Mouse (Mus musculus): Measurements from ENCODE around the gene Oat. TPM values are rescaled to one million over a fixed set of nuclear protein-coding genes. Genes with fewer than 3 reads are reported as not detected.

Oat gene
- polyA plus RNA-seq, 1 experiment from 2014 or later: 406 TPM

DNA sequence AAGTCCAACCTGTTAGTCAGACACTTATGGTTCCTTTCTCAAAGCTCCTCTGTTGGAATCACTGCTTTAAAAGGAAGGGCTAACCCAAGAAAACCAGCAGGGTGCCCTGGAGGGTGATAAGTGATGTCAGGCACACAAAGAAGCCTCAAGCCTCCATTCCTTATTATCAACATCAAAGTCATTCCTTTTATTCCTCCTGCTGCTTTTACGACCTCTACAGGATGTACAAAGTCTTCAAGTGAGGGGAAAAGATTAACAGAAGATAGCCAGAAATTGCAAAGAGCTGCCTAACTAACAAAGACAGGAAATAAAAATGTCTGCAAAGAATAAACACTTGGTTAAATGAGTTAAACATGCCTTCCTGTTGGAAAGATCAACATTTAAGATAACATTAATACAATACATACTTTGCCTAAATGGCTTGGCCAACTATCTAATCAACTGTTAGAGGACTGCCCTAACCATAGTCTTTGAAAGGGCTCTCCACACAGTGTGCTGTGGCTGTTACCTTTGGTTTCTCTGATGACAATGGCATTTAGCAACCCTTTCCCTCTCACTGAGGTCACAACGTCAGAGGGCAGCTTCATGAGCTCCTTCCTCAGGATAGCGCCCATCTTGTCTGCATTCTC, 16.9 kb downstream of the Oat start:
- Histone ChIP-seq H3K4me1 (no peaks in the 10 kb centered on the region), H3K9ac (no peak overlapping the region), H3K4me3 (replicated peaks) (no peak overlapping the region), H3K36me3 (peaks cover 43% of the 10 kb centered on the region), H3K9me3 (no peaks in the 10 kb centered on the region), H3K27me3 (replicated peaks) (no peaks in the 10 kb centered on the region), H3K4me2 (no peak overlapping the region), H3K27ac (no peak overlapping the region)
- WGBS: 40% methylated on average over 3 of the region's 3 CpGs
- ATAC-seq (ENCODE audit: insufficient read depth, low FRiP score, low read depth): no peak

DNA sequence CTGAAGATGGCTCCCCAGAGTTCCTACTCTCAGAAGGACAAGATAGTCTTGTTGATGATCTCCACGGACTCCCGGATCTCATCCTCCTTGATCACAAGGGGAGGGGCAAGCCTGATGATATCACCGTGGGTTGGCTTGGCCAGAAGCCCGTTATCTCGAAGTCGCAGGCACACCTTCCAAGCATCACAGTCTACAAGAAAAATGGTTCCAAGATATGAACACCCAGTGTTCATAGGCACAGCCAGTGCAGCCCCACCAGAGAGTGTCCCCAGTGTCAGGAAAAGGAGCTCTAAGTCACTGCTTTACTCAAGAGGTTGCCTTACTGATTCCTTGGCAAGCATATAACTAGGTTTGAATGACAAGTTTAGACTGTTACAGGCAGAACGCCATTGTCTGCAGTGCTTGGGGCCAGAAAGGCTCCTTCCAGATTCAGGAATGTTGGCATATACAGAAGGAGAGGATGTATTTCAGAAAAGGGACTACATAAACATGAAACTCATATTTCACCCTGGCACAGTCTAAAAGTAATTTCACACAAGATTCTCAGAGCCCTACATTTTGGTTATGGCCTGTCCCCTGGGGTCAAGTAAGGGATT, 18.0 kb downstream of the Oat start:
- WGBS: 77% methylated on average over 7 of the region's 7 CpGs
- H3K36me3 ChIP-seq: peaks cover 35% of the 10 kb centered on the region

DNA sequence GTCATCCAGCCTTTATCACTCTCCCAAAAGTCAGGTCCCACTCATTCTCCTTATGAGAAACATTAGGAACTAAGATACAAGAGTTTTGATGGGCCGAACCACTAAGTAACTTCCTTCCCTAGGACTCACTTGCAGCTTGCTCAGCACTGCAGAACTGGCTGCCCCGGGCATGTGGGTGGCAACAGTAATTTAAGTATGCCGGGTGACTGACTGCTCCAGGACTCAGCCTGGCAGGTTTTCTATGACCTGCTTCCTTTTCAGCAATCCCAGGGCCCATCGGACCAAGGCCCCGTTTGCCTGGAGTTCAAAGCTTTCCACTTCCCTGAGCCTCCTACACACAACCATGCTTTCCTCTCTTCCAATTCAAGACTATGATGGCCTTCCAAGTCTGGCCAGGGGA, 19.6 kb downstream of the Oat start:
- no peaks in the 10 kb centered on the region for H3K4me1 ChIP-seq
- peaks cover 24% of the 10 kb centered on the region for H3K36me3 ChIP-seq
- WGBS: 83% methylated on average over 5 of the region's 5 CpGs
- no peak overlapping the region for H3K4me2 ChIP-seq
- no peak overlapping the region for H3K27ac ChIP-seq
- H3K9me3 ChIP-seq: no peaks in the 10 kb centered on the region
- no peak for ATAC-seq (ENCODE audit: insufficient read depth, low FRiP score, low read depth)
- H3K27me3 ChIP-seq (replicated peaks): no peaks in the 10 kb centered on the region
- no peak overlapping the region for H3K4me3 ChIP-seq (replicated peaks)
- no peak overlapping the region for H3K9ac ChIP-seq

More for the DNA sequence above, 18.0 kb downstream of the Oat start:
- H3K9ac ChIP-seq: no peak overlapping the region
- no peak overlapping the region for H3K4me2 ChIP-seq
- no peaks in the 10 kb centered on the region for H3K4me1 ChIP-seq
- H3K27ac ChIP-seq: no peak overlapping the region
- ATAC-seq (ENCODE audit: insufficient read depth, low FRiP score, low read depth): no peak
- H3K9me3 ChIP-seq: no peaks in the 10 kb centered on the region
- H3K4me3 ChIP-seq (replicated peaks): no peak overlapping the region
- no peaks in the 10 kb centered on the region for H3K27me3 ChIP-seq (replicated peaks)

DNA sequence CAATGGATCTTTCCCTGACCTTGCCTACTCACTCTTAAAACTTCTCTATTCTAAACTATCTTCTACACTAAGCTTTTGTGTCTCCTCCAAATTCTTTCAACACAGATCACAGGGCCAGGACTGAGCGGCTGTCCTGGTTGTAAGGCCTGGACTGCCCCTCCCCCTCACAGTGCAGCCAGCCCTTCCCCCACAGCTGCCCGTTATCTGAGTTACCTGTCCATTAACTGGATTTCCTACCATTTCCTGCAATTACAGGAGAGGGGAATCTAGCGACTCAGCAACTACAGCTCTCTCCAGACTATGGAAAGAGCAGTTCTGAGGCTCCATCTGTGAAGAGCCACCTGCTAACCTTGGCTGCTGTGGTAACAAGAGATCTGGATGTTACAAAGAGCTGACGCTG, 20.3 kb downstream of the Oat start:
- Histone ChIP-seq H3K4me3 (replicated peaks) (no peak overlapping the region), H3K9me3 (no peaks in the 10 kb centered on the region), H3K4me1 (no peaks in the 10 kb centered on the region; the same call in 1 of the 2 replicates), H3K4me2 (no peak overlapping the region), H3K9ac (no peak overlapping the region), H3K27me3 (replicated peaks) (no peaks in the 10 kb centered on the region), H3K27ac (no peak overlapping the region), H3K36me3 (peaks cover 21% of the 10 kb centered on the region)
- 32% methylated on average over 4 of the region's 4 CpGs for WGBS
- ATAC-seq (ENCODE audit: insufficient read depth, low FRiP score, low read depth): no peak

DNA sequence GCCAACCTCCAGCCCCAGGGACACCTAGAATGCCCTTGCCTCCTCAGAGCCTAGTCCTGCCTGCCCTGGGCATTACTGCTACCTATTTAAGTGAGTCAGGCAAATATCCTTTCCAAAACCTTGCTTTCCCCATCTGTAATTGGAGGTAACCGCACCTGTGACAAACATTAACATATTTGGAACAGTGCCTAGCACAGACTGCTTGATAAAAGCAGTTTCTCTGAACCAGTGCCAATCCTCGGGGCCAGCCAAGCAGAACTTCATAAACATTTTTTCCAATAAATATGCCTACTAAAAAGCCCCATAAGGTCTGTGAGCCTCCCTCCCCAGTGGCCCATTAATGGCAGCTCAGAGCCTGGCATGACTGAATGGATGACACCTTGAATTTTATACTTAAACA, 22.1 kb downstream of the Oat start:
- 57% methylated on average over 2 of the region's 2 CpGs for WGBS
- no peaks in the 10 kb centered on the region; the same call in 1 of the 2 replicates for H3K4me1 ChIP-seq
- no peaks in the 10 kb centered on the region for H3K27me3 ChIP-seq (replicated peaks)
- H3K4me3 ChIP-seq (replicated peaks): no peak overlapping the region
- no peak overlapping the region for H3K9ac ChIP-seq
- no peak overlapping the region for H3K27ac ChIP-seq
- H3K9me3 ChIP-seq: no peaks in the 10 kb centered on the region
- peaks cover 14% of the 10 kb centered on the region for H3K36me3 ChIP-seq
- no peak for ATAC-seq (ENCODE audit: insufficient read depth, low FRiP score, low read depth)
- H3K4me2 ChIP-seq: no peak overlapping the region

DNA sequence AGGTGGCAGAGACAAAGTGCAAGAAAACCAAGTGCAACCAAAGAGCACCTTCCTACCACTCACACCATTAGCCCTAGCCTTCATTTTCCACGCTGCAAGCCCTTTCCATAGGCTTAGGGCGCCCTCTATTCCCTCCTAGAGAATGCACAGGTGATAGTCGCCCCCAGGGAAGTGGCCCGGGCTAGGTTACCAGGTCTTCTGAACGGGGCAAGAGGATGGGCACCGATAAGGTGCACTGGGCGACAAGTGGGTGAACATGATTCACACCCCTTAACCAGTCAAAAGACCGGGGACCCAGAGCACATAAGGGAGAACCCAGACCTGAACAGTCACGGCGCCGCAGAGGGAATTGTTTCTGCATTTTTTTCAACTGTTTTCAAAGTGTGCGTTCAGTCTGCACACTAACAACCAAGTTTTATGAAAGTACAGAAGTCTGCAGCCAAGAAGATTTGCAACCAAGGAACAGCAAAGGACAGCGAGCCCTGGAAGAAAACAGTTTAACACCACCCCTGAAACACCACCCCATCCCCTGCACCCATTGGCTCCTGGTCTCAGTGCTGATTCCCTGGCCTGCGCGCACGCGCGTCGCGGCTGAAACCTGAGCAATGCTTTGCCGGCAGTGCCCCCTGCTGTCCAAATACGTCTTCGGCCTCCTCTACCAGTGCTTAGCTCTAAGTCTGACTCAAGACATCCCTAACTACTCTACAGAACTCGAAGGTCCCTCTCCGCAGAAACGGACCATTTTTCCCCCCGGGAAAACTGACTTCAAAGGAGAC, 24.7 kb downstream of the Oat start:
- Histone ChIP-seq H3K27ac (peak overlapping the region; percentile 57; the same call in 1 of the 2 replicates), H3K4me3 (replicated peaks) (peak overlapping the region; percentile 52), H3K4me1 (no peaks in the 10 kb centered on the region; the same call in 1 of the 2 replicates), H3K36me3 (no peaks in the 10 kb centered on the region), H3K27me3 (replicated peaks) (no peaks in the 10 kb centered on the region), H3K9ac (peak overlapping the region; percentile 38; the same call in 1 of the 2 replicates), H3K4me2 (peak overlapping the region; percentile 90), H3K9me3 (no peaks in the 10 kb centered on the region)
- WGBS: 1% methylated on average over 27 of the region's 27 CpGs
- ATAC-seq (ENCODE audit: insufficient read depth, low FRiP score, low read depth): peak; percentile 92

DNA sequence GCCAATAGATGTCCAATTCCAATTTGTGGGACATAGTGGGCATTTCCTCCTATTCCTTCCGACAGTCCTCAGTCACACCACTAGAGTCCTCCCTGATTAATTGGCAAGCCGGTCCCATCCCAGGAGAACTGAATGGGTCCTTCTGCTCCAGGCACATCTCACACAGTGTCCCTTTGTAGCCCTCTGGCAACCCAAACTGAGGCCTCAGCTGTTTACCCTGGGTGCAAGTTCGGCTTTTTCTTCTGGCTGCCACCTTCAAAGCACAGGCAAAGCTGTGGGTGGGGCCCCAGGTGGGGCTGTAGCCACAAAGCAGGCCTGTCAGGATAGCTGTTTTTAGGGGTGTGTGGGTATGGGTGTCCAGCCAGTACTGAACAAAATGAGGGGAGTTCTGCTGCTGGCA, 29.1 kb downstream of the Oat start:
- Histone ChIP-seq H3K9me3 (no peaks in the 10 kb centered on the region), H3K4me3 (replicated peaks) (no peak overlapping the region), H3K27ac (no peak overlapping the region), H3K4me1 (no peaks in the 10 kb centered on the region; the same call in 1 of the 2 replicates), H3K4me2 (no peak overlapping the region), H3K36me3 (no peaks in the 10 kb centered on the region), H3K27me3 (replicated peaks) (no peaks in the 10 kb centered on the region), H3K9ac (no peak overlapping the region)
- no peak for ATAC-seq (ENCODE audit: insufficient read depth, low FRiP score, low read depth)
- WGBS: 71% methylated on average over 3 of the region's 3 CpGs

DNA sequence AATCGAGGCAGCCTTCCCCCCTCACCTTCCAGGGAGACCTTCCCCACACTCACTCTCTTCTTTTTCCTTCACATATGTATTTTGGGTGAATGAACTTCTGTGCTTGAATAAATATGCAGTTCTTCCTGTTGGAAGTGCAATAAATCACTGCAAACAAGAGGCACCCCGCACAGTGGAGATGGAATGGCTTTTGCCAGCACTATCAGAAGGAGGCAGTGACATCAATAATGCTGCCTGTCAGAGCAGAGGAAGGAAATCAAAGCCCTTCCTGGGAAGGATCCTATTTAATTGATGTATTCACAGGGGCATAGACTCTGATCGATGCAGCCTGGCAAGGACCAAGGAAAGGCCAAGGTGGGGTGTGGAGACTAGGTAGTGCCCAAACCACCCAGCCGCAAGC, 33.8 kb downstream of the Oat start:
- H3K4me3 ChIP-seq (replicated peaks): no peak overlapping the region
- no peaks in the 10 kb centered on the region for H3K4me1 ChIP-seq
- H3K27me3 ChIP-seq (replicated peaks): no peaks in the 10 kb centered on the region
- ATAC-seq (ENCODE audit: insufficient read depth, low FRiP score, low read depth): no peak
- no peak overlapping the region for H3K27ac ChIP-seq
- no peak overlapping the region for H3K4me2 ChIP-seq
- WGBS: 43% methylated on average over 4 of the region's 4 CpGs
- H3K9me3 ChIP-seq: no peaks in the 10 kb centered on the region
- H3K9ac ChIP-seq: no peak overlapping the region
- H3K36me3 ChIP-seq: no peaks in the 10 kb centered on the region

DNA sequence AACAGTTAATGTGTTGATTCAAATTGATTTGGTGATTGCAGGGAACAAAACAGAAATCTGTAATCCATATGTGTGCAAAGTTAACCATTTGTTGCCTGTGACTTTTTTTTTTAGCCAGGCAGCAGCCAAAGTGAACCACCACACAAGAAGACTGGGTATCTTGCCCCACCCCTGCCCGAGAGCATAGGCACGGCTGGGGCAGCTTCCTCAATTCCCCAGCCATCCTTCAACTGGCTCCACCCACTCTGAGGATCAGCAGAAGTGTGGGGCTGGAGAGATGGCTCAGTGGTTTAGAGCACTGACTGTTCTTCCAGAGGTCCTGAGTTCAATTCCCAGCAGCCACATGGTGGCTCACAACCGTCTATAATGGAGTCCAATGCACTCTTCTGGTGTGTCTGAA, 34.6 kb downstream of the Oat start:
- Histone ChIP-seq H3K36me3 (no peaks in the 10 kb centered on the region), H3K4me3 (replicated peaks) (no peak overlapping the region), H3K4me2 (no peak overlapping the region), H3K9me3 (no peaks in the 10 kb centered on the region), H3K27ac (no peak overlapping the region), H3K27me3 (replicated peaks) (no peaks in the 10 kb centered on the region), H3K9ac (no peak overlapping the region), H3K4me1 (no peaks in the 10 kb centered on the region)
- WGBS: 63% methylated on average over 3 of the region's 3 CpGs
- no peak for ATAC-seq (ENCODE audit: insufficient read depth, low FRiP score, low read depth)

DNA sequence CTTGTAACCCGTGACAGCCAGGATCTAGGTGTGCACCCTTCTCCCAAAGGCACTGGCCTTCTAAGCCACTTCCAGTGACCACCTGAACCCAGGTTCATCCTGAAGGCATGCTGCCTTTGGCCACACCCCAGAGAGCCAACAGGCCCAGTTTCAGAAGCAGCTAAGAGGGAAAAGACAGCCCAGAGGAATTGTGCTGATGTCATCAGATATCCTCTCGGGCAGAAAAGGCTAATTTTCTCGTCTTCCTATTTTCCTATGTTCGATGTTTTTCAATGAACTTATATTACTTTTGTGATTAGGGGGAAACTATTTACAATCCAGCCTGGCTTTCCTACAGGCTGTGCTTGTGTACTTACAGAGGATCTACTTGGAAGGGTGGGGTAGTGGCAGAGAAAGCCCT, 35.6 kb downstream of the Oat start:
- H3K9me3 ChIP-seq: no peaks in the 10 kb centered on the region
- no peak overlapping the region for H3K4me3 ChIP-seq (replicated peaks)
- 80% methylated on average over 4 of the region's 4 CpGs for WGBS
- H3K27ac ChIP-seq: no peak overlapping the region
- H3K27me3 ChIP-seq (replicated peaks): no peaks in the 10 kb centered on the region
- ATAC-seq (ENCODE audit: insufficient read depth, low FRiP score, low read depth): no peak
- no peak overlapping the region for H3K9ac ChIP-seq
- H3K4me1 ChIP-seq: no peaks in the 10 kb centered on the region
- H3K36me3 ChIP-seq: no peaks in the 10 kb centered on the region
- no peak overlapping the region for H3K4me2 ChIP-seq

DNA sequence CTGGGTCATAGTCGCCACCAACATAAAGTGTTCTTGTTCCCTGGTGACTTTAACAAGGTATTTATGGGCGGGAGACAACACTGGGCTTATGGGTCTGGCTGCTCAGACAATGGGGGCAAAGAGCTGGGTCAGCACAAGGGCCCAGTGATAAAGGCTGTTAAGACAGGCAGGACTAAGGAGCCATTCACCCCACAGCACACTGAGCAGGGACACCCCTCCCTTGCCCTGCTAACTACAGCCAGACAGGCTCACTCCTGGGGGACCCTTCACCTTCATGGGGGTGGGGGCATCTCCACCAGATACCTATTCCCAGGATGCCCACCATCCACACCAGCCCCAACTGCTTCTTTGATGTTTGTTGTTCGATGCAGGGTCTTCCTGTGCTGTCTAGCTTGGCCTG, 47.0 kb downstream of the Oat start:
- no peak overlapping the region for H3K9ac ChIP-seq
- H3K27me3 ChIP-seq (replicated peaks): no peaks in the 10 kb centered on the region
- H3K4me2 ChIP-seq: no peak overlapping the region
- H3K36me3 ChIP-seq: no peaks in the 10 kb centered on the region
- no peak for ATAC-seq (ENCODE audit: insufficient read depth, low FRiP score, low read depth)
- no peaks in the 10 kb centered on the region for H3K4me1 ChIP-seq
- H3K4me3 ChIP-seq (replicated peaks): no peak overlapping the region
- 65% methylated on average over 3 of the region's 3 CpGs for WGBS
- H3K9me3 ChIP-seq: no peaks in the 10 kb centered on the region
- no peak overlapping the region for H3K27ac ChIP-seq

DNA sequence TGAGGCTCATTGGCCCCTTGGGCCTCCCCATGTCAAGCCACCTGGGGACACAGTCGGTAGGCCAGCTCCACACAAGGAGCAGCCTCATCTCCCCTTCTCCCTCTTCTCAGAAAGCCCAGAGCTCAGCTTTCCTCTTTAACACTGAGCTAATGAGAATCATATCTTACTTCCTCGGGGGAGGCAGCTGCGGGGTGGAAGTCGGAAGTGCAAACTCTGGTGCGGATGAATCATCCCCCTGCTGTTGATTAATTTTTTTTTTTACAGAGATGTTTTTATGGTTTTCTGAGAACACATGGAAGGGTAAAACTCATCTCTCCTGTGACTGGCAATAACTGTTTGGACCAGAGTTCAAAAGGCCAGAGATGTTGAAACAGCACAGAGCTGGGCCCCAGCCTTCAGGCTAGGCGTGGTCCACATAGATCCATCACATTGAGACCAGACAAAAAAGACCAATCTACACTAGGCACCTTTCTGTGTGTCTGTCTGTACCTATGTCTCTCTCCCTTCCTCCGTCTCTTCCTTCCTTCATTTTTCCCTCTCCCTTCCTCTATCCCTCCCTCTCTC, 62.7 kb downstream of the Oat start:
- no peaks in the 10 kb centered on the region for H3K4me1 ChIP-seq
- H3K4me2 ChIP-seq: no peak overlapping the region
- no peak overlapping the region for H3K27ac ChIP-seq
- no peak for ATAC-seq (ENCODE audit: insufficient read depth, low FRiP score, low read depth)
- H3K9me3 ChIP-seq: no peaks in the 10 kb centered on the region
- 58% methylated on average over 7 of the region's 7 CpGs for WGBS
- H3K36me3 ChIP-seq: no peaks in the 10 kb centered on the region
- H3K9ac ChIP-seq: no peak overlapping the region
- no peaks in the 10 kb centered on the region for H3K27me3 ChIP-seq (replicated peaks)
- no peak overlapping the region for H3K4me3 ChIP-seq (replicated peaks)

Measured in stomach, embryonic 15.5 days (tissue).